Mouse (Mus musculus): ENCODE data around the gene Mccc2. TPM values are rescaled to one million over a fixed set of nuclear protein-coding genes. Genes with fewer than 3 reads are reported as not detected.
A peak's percentile ranks its signal among the peaks of the same experiment; 100 is the strongest.

Gene Mccc2
- 10 to 100 TPM; 53.9 to 56.9 TPM for total RNA-seq (2021)
- long read RNA-seq, experiment 1, transcript Mccc2-201 (17 exons, 2,123 nt) = major isoform, 56 of 71 reads
- long read RNA-seq, experiment 1, partial matches to known transcripts = 7 of 71 reads
- long read RNA-seq, experiment 1, other reads (novel, unspliced or antisense) = 8 of 71 reads
- long read RNA-seq, experiment 2, transcript Mccc2-201 (17 exons, 2,123 nt) = major isoform, 126 of 146 reads
- long read RNA-seq, experiment 2, partial matches to known transcripts = 5 of 146 reads
- long read RNA-seq, experiment 2, other reads (novel, unspliced or antisense) = 15 of 146 reads

- DNase-seq (ENCODE audit: low spot score in 2 of 2) = peak; percentile 63 to 74
These were observed at the start of gene Mccc2 for GRCm38 (mm10) chr13:100014906-100015895. Gene Mccc2 (minus strand): TSS chr13:100015639.

- DNase-seq (ENCODE audit: low spot score in 2 of 2) = no peak
These were observed 48.5 kb upstream of the Mccc2 start for GRCm38 (mm10) chr13:100063936-100064335.

- peak in 1 of 2 experiments; percentile 4 for DNase-seq (ENCODE audit: low spot score in 2 of 2)
These were observed 42.3 kb upstream of the Mccc2 start for GRCm38 (mm10) chr13:100057738-100058137.

GRCm38 (mm10) chr13:100026013-100026412 is 10.6 kb upstream of the Mccc2 start:
- DNase-seq (ENCODE audit: low spot score in 2 of 2) = no peak

- no peak for DNase-seq (ENCODE audit: low spot score in 2 of 2)
These were observed 1.5 kb upstream of the Mccc2 start for GRCm38 (mm10) chr13:100016891-100017290.

- no peak for DNase-seq (ENCODE audit: low spot score in 2 of 2)
These were observed 498 bp upstream of the Mccc2 start for GRCm38 (mm10) chr13:100015937-100016336.

- DNase-seq (ENCODE audit: low spot score in 2 of 2) = no peak
These were observed 9.4 kb downstream of the Mccc2 start for GRCm38 (mm10) chr13:100005911-100006496.

GRCm38 (mm10) chr13:100001790-100002196 is 13.6 kb downstream of the Mccc2 start:
- DNase-seq (ENCODE audit: low spot score in 2 of 2) = peak; percentile 27 to 64

GRCm38 (mm10) chr13:99999078-99999477 is 16.4 kb downstream of the Mccc2 start:
- DNase-seq (ENCODE audit: low spot score in 2 of 2) = no peak

- DNase-seq (ENCODE audit: low spot score in 2 of 2) = no peak
These were observed 17.3 kb downstream of the Mccc2 start for GRCm38 (mm10) chr13:99998099-99998498.

GRCm38 (mm10) chr13:99989592-99989991 is 25.8 kb downstream of the Mccc2 start:
- no peak for DNase-seq (ENCODE audit: low spot score in 2 of 2)

GRCm38 (mm10) chr13:99983320-99983719 is 32.1 kb downstream of the Mccc2 start:
- DNase-seq (ENCODE audit: low spot score in 2 of 2) = no peak

- no peak for DNase-seq (ENCODE audit: low spot score in 2 of 2)
These were observed 36.0 kb downstream of the Mccc2 start for GRCm38 (mm10) chr13:99979406-99979805.

- no peak for DNase-seq (ENCODE audit: low spot score in 2 of 2)
These were observed 45.4 kb downstream of the Mccc2 start for GRCm38 (mm10) chr13:99970089-99970488.

GRCm38 (mm10) chr13:99967013-99967678 is 48.3 kb downstream of the Mccc2 start:
- DNase-seq (ENCODE audit: low spot score in 2 of 2) = no peak

GRCm38 (mm10) chr13:99963814-99964213 is 51.6 kb downstream of the Mccc2 start:
- DNase-seq (ENCODE audit: low spot score in 2 of 2) = no peak

GRCm38 (mm10) chr13:99961661-99962060 is 53.8 kb downstream of the Mccc2 start:
- DNase-seq (ENCODE audit: low spot score in 2 of 2) = no peak

- DNase-seq (ENCODE audit: low spot score in 2 of 2) = no peak
These were observed 59.9 kb downstream of the Mccc2 start for GRCm38 (mm10) chr13:99955591-99955944.

- no peak for DNase-seq (ENCODE audit: low spot score in 2 of 2)
These were observed 60.4 kb downstream of the Mccc2 start for GRCm38 (mm10) chr13:99954902-99955590.

GRCm38 (mm10) chr13:99947417-99947816 is 68.0 kb downstream of the Mccc2 start:
- no peak for DNase-seq (ENCODE audit: low spot score in 2 of 2)

- no peak for DNase-seq (ENCODE audit: low spot score in 2 of 2)
These were observed 71.9 kb downstream of the Mccc2 start for GRCm38 (mm10) chr13:99943525-99943924.

Data from adrenal gland, postnatal 4 days (tissue).